Mouse (Mus musculus) lung, embryonic 14.5 days (tissue): ENCODE measurements at regions not wholly inside any gene's neighbourhood (a gene's known extent, or its start where the extent isn't known, plus 50 kb on each side); places are given as distances from the start of the nearest gene placed in this dataset.
A peak's percentile ranks its signal among the peaks of the same experiment; 100 is the strongest.

Experiments used
- ATAC-seq: fragments of 200-750 bp; cut with Nextera tagmentation; 2 replicates; pipeline ENCODE4 v1.8.0; 2017; ENCODE audit warnings: mild to moderate bottlenecking, moderate TSS enrichment, moderate library complexity; ENCODE audit not compliant: insufficient read depth
- DNase-seq: peaks from one replicate; pipeline ENCODE4 v3.0.0-alpha.2; 2015
- H3K27ac ChIP-seq: fragments of 300-500 bp; sonication (generic); 2 replicates; pipeline ENCODE4 v1.5.1; 2014; ENCODE audit warnings: low read depth, mild to moderate bottlenecking, moderate library complexity
- H3K27me3 ChIP-seq: fragments of 300-500 bp; sonication (generic); 2 replicates; pipeline ENCODE4 v1.6.1; 2014; ENCODE audit warnings: low read length, control low read depth; ENCODE audit not compliant: insufficient read depth
- H3K36me3 ChIP-seq: fragments of 300-500 bp; sonication (generic); 2 replicates; pipeline ENCODE4 v1.6.1; 2014; ENCODE audit warnings: control low read depth; ENCODE audit not compliant: insufficient read depth
- H3K4me1 ChIP-seq: fragments of 300-500 bp; sonication (generic); 2 replicates; pipeline ENCODE4 v1.6.1; 2014; ENCODE audit warnings: antibody characterized with exemption, control low read depth; ENCODE audit not compliant: insufficient read depth
- H3K4me2 ChIP-seq: fragments of 300-500 bp; sonication (generic); 2 replicates; pipeline ENCODE4 v1.6.1; 2014; ENCODE audit warnings: mild to moderate bottlenecking
- H3K4me3 ChIP-seq: fragments of 300-500 bp; sonication (generic); 2 replicates; pipeline ENCODE4 v1.5.1; 2014; ENCODE audit warnings: low read depth, low read length
- H3K9ac ChIP-seq: fragments of 300-500 bp; sonication (generic); 2 replicates; pipeline ENCODE4 v1.6.1; 2014
- H3K9me3 ChIP-seq: fragments of 300-500 bp; sonication (generic); 2 replicates; pipeline ENCODE4 v1.6.1; 2016; ENCODE audit warnings: low read depth, low read length, control low read depth
- CTCF ChIP-seq: IDR thresholded peaks from 2 replicates; pipeline ENCODE4 v1.5.1; 2016; ENCODE audit warnings: antibody characterized with exemption, low read depth
- WGBS: fragments of 180-500 bp; shearing (Covaris S2); extraction: QIAGEN DNeasy Blood & Tissue Kit; methylation state at CpG from one replicate; pipeline ENCODE4 v1.1.7; 2014; 5-methylcytosine and 5-hydroxymethylcytosine counted together

DNA sequence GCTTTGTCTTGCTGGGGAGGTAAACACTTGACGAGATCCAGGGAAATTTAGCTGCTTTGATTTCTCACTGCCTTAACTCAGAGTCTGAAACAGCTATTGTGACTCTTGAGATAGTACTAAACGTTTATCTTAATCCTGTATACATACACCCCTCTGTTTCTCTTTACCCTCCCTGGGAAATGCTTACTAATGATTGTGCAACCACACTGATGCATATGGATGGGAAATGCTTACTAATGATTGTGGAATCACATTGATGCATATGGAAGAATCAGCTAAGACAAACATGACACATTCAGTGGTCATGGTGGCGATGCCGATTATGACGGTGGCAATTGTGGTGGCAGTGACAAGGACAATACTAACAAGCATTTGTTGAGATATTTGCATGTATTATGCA, 58.9 kb upstream of the Sesn3 start:
- no peak for ATAC-seq
- TF ChIP-seq CTCF = no peak
- Histone ChIP-seq H3K27ac (no peak overlapping the region), H3K36me3 (no peaks in the 10 kb centered on the region), H3K4me1 (peaks cover 3% of the 10 kb centered on the region; the same call in 1 of the 2 replicates), H3K4me3 (no peak overlapping the region), H3K9ac (no peak overlapping the region), H3K27me3 (no peaks in the 10 kb centered on the region), H3K9me3 (no peaks in the 10 kb centered on the region), H3K4me2 (no peak overlapping the region)
- DNase-seq = no peak
- 68% methylated on average over 5 of the region's 5 CpGs for WGBS

DNA sequence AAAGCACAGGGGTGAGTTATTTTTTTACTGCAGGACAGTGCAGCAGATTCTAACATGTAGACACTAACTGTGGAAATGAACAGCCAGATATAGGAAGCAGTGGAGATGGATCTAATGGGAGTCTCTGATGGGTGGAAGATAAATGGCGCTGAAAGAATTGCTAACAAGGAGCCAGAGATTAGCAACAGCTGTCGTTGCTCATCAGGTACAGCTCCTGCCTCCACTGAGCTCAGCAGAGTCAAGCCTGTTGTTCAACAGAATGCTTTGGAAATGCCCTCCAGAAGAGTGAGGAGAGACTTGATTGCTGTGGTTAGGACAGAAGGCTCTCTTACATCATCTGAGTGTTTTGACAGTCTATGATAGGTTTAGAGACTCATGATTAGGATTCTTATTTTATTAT, 51.9 kb upstream of the Sesn3 start:
- Histone ChIP-seq H3K9me3 (no peaks in the 10 kb centered on the region), H3K27ac (no peak overlapping the region), H3K27me3 (no peaks in the 10 kb centered on the region), H3K4me3 (no peak overlapping the region), H3K4me1 (no peaks in the 10 kb centered on the region), H3K4me2 (no peak overlapping the region), H3K36me3 (no peaks in the 10 kb centered on the region), H3K9ac (no peak overlapping the region)
- ATAC-seq = peak; percentile 38; the same call in 1 of the 2 replicates
- WGBS = 31% methylated on average over 2 of the region's 2 CpGs
- DNase-seq = no peak
- TF ChIP-seq CTCF = no peak
